Mouse (Mus musculus) CH12.LX (cell line): ENCODE results near the gene Rgs9bp. TPM values are rescaled to one million over a fixed set of nuclear protein-coding genes. Genes with fewer than 3 reads are reported as not detected.

Experiments
- DNase-seq: peaks from one replicate; pipeline ENCODE4 v3.0.0-alpha.2; 2013; ENCODE audit errors: extremely low read depth
- H3K27ac ChIP-seq: 2 replicates; pipeline ENCODE4 v1.5.1; 2012; ENCODE audit warnings: low read depth, mild to moderate bottlenecking, control low read depth, moderate library complexity; ENCODE audit not compliant: insufficient read depth
- H3K27me3 ChIP-seq: replicated peaks from 2 replicates; pipeline ENCODE3; 2012; ENCODE audit warnings: inconsistent platforms
- H3K36me3 ChIP-seq, 2 experiments: replicated peaks in 1 of 2; 2 replicates each; pipeline versions ENCODE3 to v1.6.1; 2012; ENCODE audit warnings: inconsistent platforms in 1 of 2, low read length in 1 of 2, mild to moderate bottlenecking in 1 of 2, mixed read lengths in 1 of 2, moderate library complexity in 1 of 2; ENCODE audit not compliant: control insufficient read depth in 1 of 2, insufficient read depth in 1 of 2
- H3K4me1 ChIP-seq, 2 experiments: 2 replicates each; pipeline ENCODE4 v1.6.1; 2012; ENCODE audit warnings: inconsistent platforms in 1 of 2, moderate library complexity in 1 of 2; ENCODE audit not compliant: insufficient read depth in 2 of 2, control insufficient read depth in 1 of 2
- H3K4me2 ChIP-seq: 2 replicates; pipeline ENCODE4 v1.6.1; 2012; ENCODE audit warnings: low read depth, mild to moderate bottlenecking, control low read depth; ENCODE audit not compliant: poor library complexity, insufficient read depth, severe bottlenecking
- H3K4me3 ChIP-seq, 3 experiments: fragments of 150-350 bp in 1 of 3; sonication (generic) in 1 of 3; replicated peaks in 1 of 3; 2 replicates each; pipeline versions ENCODE3 to v1.5.1; 2011 to 2012; ENCODE audit warnings: low read depth in 2 of 3, low read length in 2 of 3, mild to moderate bottlenecking in 2 of 3, moderate library complexity in 2 of 3, control low read depth in 1 of 3, improper control_type of control experiment in 1 of 3, inconsistent platforms in 1 of 3, mixed read lengths in 1 of 3; ENCODE audit not compliant: poor library complexity in 1 of 3
- H3K79me2 ChIP-seq: replicated peaks from 2 replicates; pipeline ENCODE4 v1.6.1; 2012; ENCODE audit warnings: mild to moderate bottlenecking, moderate library complexity; ENCODE audit not compliant: control insufficient read depth, poor library complexity, insufficient read depth, severe bottlenecking; ENCODE audit errors: extremely low read depth
- H3K9ac ChIP-seq: 2 replicates; pipeline ENCODE4 v1.6.1; 2012; ENCODE audit warnings: low read depth, mild to moderate bottlenecking, control low read depth, moderate library complexity; ENCODE audit not compliant: insufficient read depth
- H3K9me3 ChIP-seq: replicated peaks from 2 replicates; pipeline ENCODE3; 2012; ENCODE audit warnings: low read length, inconsistent platforms, mixed read lengths
- CHD2 ChIP-seq: IDR thresholded peaks from 2 replicates; pipeline ENCODE4 v1.6.1; 2011; ENCODE audit warnings: low read length, improper control_type of control experiment
- CTCF ChIP-seq, 2 experiments: IDR thresholded peaks in 1 of 2; conservative IDR thresholded peaks in 1 of 2; 2 replicates each; pipeline ENCODE4 v1.5.1; 2011 to 2012; ENCODE audit warnings: low read depth in 2 of 2, low read length in 2 of 2, improper control_type of control experiment in 1 of 2, inconsistent platforms in 1 of 2, mild to moderate bottlenecking in 1 of 2, moderate library complexity in 1 of 2
- ELF1 ChIP-seq: IDR thresholded peaks from 2 replicates; pipeline ENCODE4 v1.6.1; 2014; ENCODE audit warnings: low read depth, mild to moderate bottlenecking, inconsistent platforms, low read length, improper control_type of control experiment
- ETS1 ChIP-seq: conservative IDR thresholded peaks from 2 replicates; pipeline ENCODE4 v1.6.1; 2012; ENCODE audit warnings: low read depth, mild to moderate bottlenecking, inconsistent platforms, low read length, improper control_type of control experiment, moderate library complexity
- GABPA ChIP-seq: IDR thresholded peaks from 2 replicates; pipeline ENCODE4 v1.6.1; 2012; ENCODE audit warnings: low read depth, low read length, improper control_type of control experiment, inconsistent platforms; ENCODE audit not compliant: insufficient replicate concordance
- JUND ChIP-seq: conservative IDR thresholded peaks from 2 replicates; pipeline ENCODE4 v1.6.1; 2011; ENCODE audit warnings: low read depth, low read length, improper control_type of control experiment
- MAX ChIP-seq: IDR thresholded peaks from 2 replicates; pipeline ENCODE4 v1.6.1; 2011; ENCODE audit warnings: low read length, improper control_type of control experiment
- MXI1 ChIP-seq: IDR thresholded peaks from 2 replicates; pipeline ENCODE4 v1.6.1; 2011; ENCODE audit warnings: mild to moderate bottlenecking, low read depth, low read length, improper control_type of control experiment
- NELFE ChIP-seq: IDR thresholded peaks from 2 replicates; pipeline ENCODE4 v1.6.1; 2011; ENCODE audit warnings: low read depth, low read length, improper control_type of control experiment
- NRF1 ChIP-seq: IDR thresholded peaks from 2 replicates; pipeline ENCODE4 v1.6.1; 2014; ENCODE audit warnings: low read depth, mild to moderate bottlenecking, inconsistent platforms, low read length, improper control_type of control experiment, moderate library complexity
- RAD21 ChIP-seq: IDR thresholded peaks from 2 replicates; pipeline ENCODE4 v1.6.1; 2011; ENCODE audit warnings: low read depth, mild to moderate bottlenecking, low read length, improper control_type of control experiment, moderate library complexity
- RCOR1 ChIP-seq: conservative IDR thresholded peaks from 2 replicates; pipeline ENCODE4 v1.6.1; 2012; ENCODE audit warnings: low read depth, mild to moderate bottlenecking, inconsistent platforms, low read length, improper control_type of control experiment
- SMC3 ChIP-seq: IDR thresholded peaks from 2 replicates; pipeline ENCODE4 v1.6.1; 2011; ENCODE audit warnings: low read depth, low read length, improper control_type of control experiment
- TCF12 ChIP-seq: IDR thresholded peaks from 2 replicates; pipeline ENCODE4 v1.6.1; 2014; ENCODE audit warnings: low read depth, mild to moderate bottlenecking, inconsistent platforms, low read length, improper control_type of control experiment
- UBTF ChIP-seq: IDR thresholded peaks from 2 replicates; pipeline ENCODE4 v1.6.1; 2012; ENCODE audit warnings: low read depth, mild to moderate bottlenecking, inconsistent platforms, low read length, improper control_type of control experiment, moderate library complexity
- ZC3H11A ChIP-seq: IDR thresholded peaks from 2 replicates; pipeline ENCODE4 v1.6.1; 2012; ENCODE audit warnings: low read depth, mild to moderate bottlenecking, inconsistent platforms, low read length, improper control_type of control experiment
- ZKSCAN1 ChIP-seq: IDR thresholded peaks from 2 replicates; pipeline ENCODE4 v1.6.1; 2012; ENCODE audit warnings: low read depth, inconsistent platforms, low read length, improper control_type of control experiment, borderline replicate concordance
- ZMIZ1 ChIP-seq: IDR thresholded peaks from 2 replicates; pipeline ENCODE4 v1.6.1; 2012; ENCODE audit warnings: low read depth, mild to moderate bottlenecking, inconsistent platforms, low read length, improper control_type of control experiment
- dilution Hi-C: fragments of 300-500 bp; cut with MboI; formaldehyde crosslinking; loops from 2 replicates; pipeline ENCODE4 v1.14.3; 2020; ENCODE audit warnings: low sequenced_read_pairs; ENCODE audit not compliant: extremely low pct_unique_long_range_greater_than_20kb, extremely low pct_ligation_motif_present
- in situ Hi-C: fragments of 300-500 bp; cut with MboI; formaldehyde crosslinking; loops from 3 replicates; pipeline ENCODE4 v1.14.3; 2019; ENCODE audit warnings: low sequenced_read_pairs, low pct_ligation_motif_present, low pct_unique_long_range_greater_than_20kb, mixed read lengths
- polyA plus RNA-seq: library from polyadenylated mRNA; unstranded; fragments of >175 nt; gene quantifications from 2 replicates; pipeline ENCODE4 v1.2.1, GENCODE M21; 2012; ENCODE audit warnings: low read depth; ENCODE audit not compliant: insufficient read length
- total RNA-seq, 2 experiments: library from RNA; depleted of rRNA; stranded (reverse); fragments of 300-350 nt in 1 of 2; fragments of >200 nt in 1 of 2; gene quantifications; 2 replicates each; pipeline ENCODE4 v1.2.3; 2012 to 2014

The Rgs9bp gene
- total and polyA plus RNA-seq, 3 experiments: 0.05 to 0.21 (median 0.06) TPM

GRCm38 (mm10) chr7:35583476-35584025 is 1.8 kb downstream of the Rgs9bp start:
- Histone ChIP-seq H3K79me2 (0 out of 2 replicates have a peak, but pooled peaks cover 4% of the 10 kb centered on the region), H3K4me1 (peaks cover 8 to 29% of the 10 kb centered on the region in 2 experiments), H3K27ac (no peak overlapping the region), H3K27me3 (peaks cover 27% of the 10 kb centered on the region), H3K9me3 (peaks cover 4% of the 10 kb centered on the region), H3K36me3 (peaks cover 0 to 2% of the 10 kb centered on the region in 2 experiments), H3K4me2 (no peak overlapping the region), H3K4me3 (no peak overlapping the region), H3K9ac (no peak overlapping the region)
- in situ Hi-C loops (no loop called here), dilution Hi-C loops (no loop called here)
- DNase-seq: no peak
- no peak for TF ChIP-seq NRF1
- no peak for TF ChIP-seq CTCF (conservative IDR thresholded peaks at IDR 0.05 in 1 of 2, IDR thresholded peaks at IDR 0.05 in 1 of 2; ENCODE audit: low read depth in 2 of 2, low read length in 2 of 2)
- TF ChIP-seq ZC3H11A: no peak
- TF ChIP-seq GABPA: no peak
- no peak for TF ChIP-seq CHD2
- no peak for TF ChIP-seq MAX
- no peak for TF ChIP-seq ZMIZ1
- no peak for TF ChIP-seq TCF12
- no peak for TF ChIP-seq MXI1
- TF ChIP-seq UBTF: no peak
- no peak for TF ChIP-seq ZKSCAN1
- TF ChIP-seq RCOR1: no peak
- no peak for TF ChIP-seq ELF1
- TF ChIP-seq JUND: no peak
- no peak for TF ChIP-seq SMC3
- no peak for TF ChIP-seq ETS1

DNA sequence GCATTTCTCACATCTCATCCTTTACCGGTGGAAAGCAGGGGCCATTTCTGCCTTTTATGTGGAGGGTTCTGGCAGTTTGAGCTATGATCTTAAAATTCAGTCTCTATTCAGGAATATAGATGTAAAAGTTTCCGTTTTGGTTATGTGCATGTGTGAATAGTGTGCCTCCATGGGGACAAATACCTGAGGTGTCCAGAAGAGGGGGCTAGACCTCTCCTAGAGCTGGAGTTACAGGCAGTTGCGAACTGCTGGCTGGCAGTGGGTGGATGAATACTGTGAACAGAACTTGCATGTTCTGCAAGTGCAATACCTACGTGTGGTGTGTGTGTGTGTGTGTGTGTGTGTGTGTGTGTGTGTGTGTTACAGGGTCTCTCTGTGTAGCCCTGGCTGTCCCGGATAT is 2.7 kb downstream of the Rgs9bp start:
- TF ChIP-seq NELFE: no peak
- TF ChIP-seq ZKSCAN1: no peak
- peak; percentile 32 for TF ChIP-seq RAD21
- TF ChIP-seq SMC3: peak; percentile 35
- peak in 1 of 2 experiments; percentile 60; a peak in 2 of 4 replicates for TF ChIP-seq CTCF (conservative IDR thresholded peaks at IDR 0.05 in 1 of 2, IDR thresholded peaks at IDR 0.05 in 1 of 2; ENCODE audit: low read depth in 2 of 2, low read length in 2 of 2)
- Histone ChIP-seq H3K27me3 (peaks cover 32% of the 10 kb centered on the region), H3K36me3 (no peaks in the 10 kb centered on the region), H3K4me1 (peaks cover 8 to 20% of the 10 kb centered on the region in 2 experiments), H3K4me3 (no peak overlapping the region), H3K9ac (no peak overlapping the region), H3K9me3 (peaks cover 4% of the 10 kb centered on the region), H3K79me2 (0 out of 2 replicates have a peak, but pooled peaks cover 4% of the 10 kb centered on the region), H3K4me2 (no peak overlapping the region), H3K27ac (no peak overlapping the region)
- dilution Hi-C loops (no loop called here), in situ Hi-C loops (no loop called here)
- DNase-seq: peak; percentile 36
